Mouse (Mus musculus): Measurements from ENCODE around the gene Itgb3bp.

DNA sequence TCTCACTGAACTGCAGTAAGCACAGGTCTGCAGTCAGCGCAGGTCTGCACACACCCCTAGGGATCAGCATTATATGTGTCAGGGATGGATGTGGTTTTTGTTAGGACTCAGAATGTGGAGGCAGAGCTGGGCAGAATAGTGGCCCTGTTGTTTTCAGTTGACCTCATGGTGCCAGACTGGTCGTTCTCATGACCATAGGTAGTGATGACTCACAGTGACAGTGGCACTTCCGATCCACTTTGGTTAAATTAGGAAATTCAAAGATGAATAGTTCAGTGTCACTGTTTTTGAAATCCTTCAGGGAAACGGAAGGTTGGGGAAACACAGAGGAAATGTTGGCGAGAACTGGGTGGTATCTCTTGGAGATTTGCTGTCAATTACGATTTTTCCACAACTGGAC lies 43.3 kb upstream of the Itgb3bp start:
- TF ChIP-seq CTCF (IDR thresholded peaks at IDR 0.05; ENCODE audit: control insufficient read depth, insufficient read depth, insufficient replicate concordance, low read depth, low read length) (no peak), POLR2A (IDR thresholded peaks at IDR 0.05; ENCODE audit: control insufficient read depth, low read depth, low read length) (no peak)
